Mouse (Mus musculus) MEL (cell line): ENCODE measurements around the gene Mgll.

Source experiments
- CHD1 ChIP-seq: IDR thresholded peaks from 2 replicates; pipeline ENCODE4 v1.6.1; 2012; ENCODE audit warnings: low read depth, mild to moderate bottlenecking, inconsistent platforms, low read length, improper control_type of control experiment
- CTCF ChIP-seq, 3 experiments: IDR thresholded peaks in 2 of 3; conservative IDR thresholded peaks in 1 of 3; 2 replicates each; pipeline ENCODE4 v1.5.1; 2011 to 2012; ENCODE audit warnings: low read length in 3 of 3, low read depth in 2 of 3, mild to moderate bottlenecking in 2 of 3, improper control_type of control experiment in 1 of 3, inconsistent platforms in 1 of 3, mixed read lengths in 1 of 3, moderate library complexity in 1 of 3; ENCODE audit not compliant: control insufficient read depth in 1 of 3, insufficient read depth in 1 of 3, poor library complexity in 1 of 3, severe bottlenecking in 1 of 3
- ELF1 ChIP-seq: IDR thresholded peaks from 2 replicates; pipeline ENCODE4 v1.6.1; 2014; ENCODE audit warnings: low read depth, mild to moderate bottlenecking, inconsistent platforms, low read length, improper control_type of control experiment, moderate library complexity
- EP300 ChIP-seq, 2 experiments: IDR thresholded peaks; 2 replicates each; pipeline ENCODE4 v1.6.1; 2011; ENCODE audit warnings: improper control_type of control experiment in 2 of 2, low read length in 2 of 2, low read depth in 1 of 2, mild to moderate bottlenecking in 1 of 2
- GATA1 ChIP-seq: IDR thresholded peaks from 2 replicates; pipeline ENCODE4 v1.6.1; 2011; ENCODE audit warnings: low read depth, low read length, improper control_type of control experiment
- HCFC1 ChIP-seq: IDR thresholded peaks from 2 replicates; pipeline ENCODE4 v1.6.1; 2012; ENCODE audit warnings: low read depth, mild to moderate bottlenecking, inconsistent platforms, low read length, improper control_type of control experiment, moderate library complexity
- JUND ChIP-seq: IDR thresholded peaks from 2 replicates; pipeline ENCODE4 v1.6.1; 2011; ENCODE audit warnings: low read depth, mild to moderate bottlenecking, improper control_type of control experiment, low read length
- MAZ ChIP-seq: IDR thresholded peaks from 2 replicates; pipeline ENCODE4 v1.6.1; 2012; ENCODE audit warnings: low read depth, mild to moderate bottlenecking, inconsistent platforms, low read length, improper control_type of control experiment
- POLR2A ChIP-seq, 2 experiments: IDR thresholded peaks; 2 replicates each; pipeline ENCODE4 v1.6.1; 2011 to 2012; ENCODE audit warnings: low read length in 2 of 2, mild to moderate bottlenecking in 2 of 2, control low read depth in 1 of 2, improper control_type of control experiment in 1 of 2, low read depth in 1 of 2, moderate library complexity in 1 of 2; ENCODE audit not compliant: control insufficient read depth in 1 of 2, insufficient read depth in 1 of 2, poor library complexity in 1 of 2
- SMC3 ChIP-seq: IDR thresholded peaks from 2 replicates; pipeline ENCODE4 v1.6.1; 2011; ENCODE audit warnings: low read depth, low read length, improper control_type of control experiment
- USF1 ChIP-seq: IDR thresholded peaks from 2 replicates; pipeline ENCODE4 v1.6.1; 2014; ENCODE audit warnings: low read depth, mild to moderate bottlenecking, inconsistent platforms, low read length, improper control_type of control experiment, moderate library complexity
- ZMIZ1 ChIP-seq: IDR thresholded peaks from 2 replicates; pipeline ENCODE4 v1.6.1; 2012; ENCODE audit warnings: low read depth, mild to moderate bottlenecking, inconsistent platforms, low read length, improper control_type of control experiment, moderate library complexity

DNA sequence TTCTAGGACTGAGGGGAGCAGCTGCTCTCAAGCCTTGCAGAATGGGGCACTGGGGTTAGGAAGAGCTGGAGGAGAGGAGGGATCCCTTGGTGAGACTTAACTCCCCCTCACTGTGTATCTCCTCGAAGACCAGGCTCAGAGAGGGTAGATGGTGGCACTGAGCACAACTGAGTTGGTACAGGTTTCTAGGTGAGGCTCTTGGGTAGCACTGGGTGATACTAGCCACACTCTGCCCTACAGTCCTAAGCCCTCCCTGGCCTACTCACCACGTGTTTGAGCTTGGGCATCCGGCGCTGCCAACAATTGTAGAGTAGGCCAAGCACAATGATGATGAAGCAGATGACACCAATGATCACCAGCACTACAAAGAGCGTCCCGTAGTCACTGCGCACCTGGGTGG lies 119.0 kb downstream of the Mgll start:
- TF ChIP-seq POLR2A (IDR thresholded peaks at IDR 0.05; ENCODE audit: control insufficient read depth in 1 of 2, insufficient read depth in 1 of 2, low read depth in 1 of 2, low read length in 2 of 2, poor library complexity in 1 of 2) = no peak
- no peak for TF ChIP-seq GATA1
- TF ChIP-seq ELF1 = no peak
- TF ChIP-seq MAZ = no peak
- no peak for TF ChIP-seq CHD1
- TF ChIP-seq ZMIZ1 = no peak
- TF ChIP-seq CTCF (IDR thresholded peaks at IDR 0.05 in 2 of 3, conservative IDR thresholded peaks at IDR 0.05 in 1 of 3; ENCODE audit: control insufficient read depth in 1 of 3, insufficient read depth in 1 of 3, low read depth in 2 of 3, low read length in 3 of 3, poor library complexity in 1 of 3, severe bottlenecking in 1 of 3) = no peak
- TF ChIP-seq USF1 = no peak
- no peak for TF ChIP-seq EP300 (IDR thresholded peaks at IDR 0.05; ENCODE audit: low read depth in 1 of 2, low read length in 2 of 2)
- TF ChIP-seq SMC3 = no peak
- no peak for TF ChIP-seq JUND
- TF ChIP-seq HCFC1 = no peak
